Mouse (Mus musculus): ENCODE data around the gene Wdr73. TPM values are rescaled to one million over a fixed set of nuclear protein-coding genes. Genes with fewer than 3 reads are reported as not detected.

The Wdr73 gene
- polyA plus RNA-seq, 1 experiment = 10.7 TPM

DNA sequence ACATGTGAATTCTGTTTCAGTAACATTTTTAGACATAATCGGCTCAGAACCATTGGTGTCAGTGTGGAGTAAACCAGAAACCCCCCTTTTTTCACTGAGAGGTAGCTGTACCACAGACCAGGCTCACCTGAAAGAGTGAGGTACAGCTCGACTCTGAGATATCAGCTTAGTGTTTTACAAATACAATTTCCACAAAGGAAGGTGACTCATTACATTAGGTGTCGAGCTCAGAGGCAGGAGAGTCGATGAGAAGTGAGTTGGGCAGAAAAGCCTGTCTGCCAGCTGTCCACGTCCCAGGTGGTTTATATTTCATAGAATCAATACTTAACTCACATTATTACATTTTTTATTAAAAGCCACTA, 18.6 kb upstream of the Wdr73 start:
- TF ChIP-seq POLR2A (IDR thresholded peaks at IDR 0.05; ENCODE audit: borderline replicate concordance, low read depth, low read length) (no peak), CTCF (IDR thresholded peaks at IDR 0.05; ENCODE audit: low read depth, low read length) (no peak)
- H3K27ac ChIP-seq (ENCODE audit: insufficient read depth, low read depth, low read length) = no peak overlapping the region
- no peak overlapping the region for H3K4me3 ChIP-seq (ENCODE audit: insufficient read depth, low read length)
- peaks cover 18% of the 10 kb centered on the region for H3K4me1 ChIP-seq (ENCODE audit: control insufficient read depth, insufficient read depth, low read length)

DNA sequence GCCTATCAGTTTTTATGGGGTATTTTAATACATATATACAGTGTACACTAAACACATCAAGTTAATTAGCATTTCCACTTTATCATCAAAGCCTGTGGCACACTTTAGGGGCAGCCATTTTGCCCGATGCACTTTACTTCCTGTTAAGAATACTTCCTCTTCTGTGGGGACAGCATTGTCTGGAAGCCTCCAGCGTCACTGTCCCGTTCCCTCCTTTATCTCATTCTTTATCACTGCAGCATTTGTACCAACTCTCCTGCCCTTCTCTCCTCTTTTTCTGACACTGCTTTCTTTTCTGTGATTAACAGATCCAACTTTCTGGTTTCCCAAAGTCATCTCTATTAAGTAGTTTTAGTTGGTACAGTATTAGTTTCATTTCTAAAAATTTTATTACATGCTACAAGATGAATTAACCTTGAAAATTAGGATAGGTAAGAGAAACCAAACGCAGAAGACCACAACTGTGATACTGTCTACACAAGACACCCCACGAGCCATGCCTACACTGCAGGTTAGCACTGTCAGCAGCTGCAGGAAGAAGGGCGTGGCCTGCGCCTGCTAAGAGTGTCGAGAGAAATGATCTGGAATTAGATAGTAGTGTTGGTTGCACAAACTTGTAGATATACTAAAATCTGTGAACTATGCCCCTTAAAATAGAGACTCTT, 18.0 kb upstream of the Wdr73 start:
- no peak overlapping the region for H3K27ac ChIP-seq (ENCODE audit: insufficient read depth, low read depth, low read length)
- TF ChIP-seq POLR2A (IDR thresholded peaks at IDR 0.05; ENCODE audit: borderline replicate concordance, low read depth, low read length) = no peak
- no peak for TF ChIP-seq CTCF (IDR thresholded peaks at IDR 0.05; ENCODE audit: low read depth, low read length)
- peaks cover 20% of the 10 kb centered on the region for H3K4me1 ChIP-seq (ENCODE audit: control insufficient read depth, insufficient read depth, low read length)

DNA sequence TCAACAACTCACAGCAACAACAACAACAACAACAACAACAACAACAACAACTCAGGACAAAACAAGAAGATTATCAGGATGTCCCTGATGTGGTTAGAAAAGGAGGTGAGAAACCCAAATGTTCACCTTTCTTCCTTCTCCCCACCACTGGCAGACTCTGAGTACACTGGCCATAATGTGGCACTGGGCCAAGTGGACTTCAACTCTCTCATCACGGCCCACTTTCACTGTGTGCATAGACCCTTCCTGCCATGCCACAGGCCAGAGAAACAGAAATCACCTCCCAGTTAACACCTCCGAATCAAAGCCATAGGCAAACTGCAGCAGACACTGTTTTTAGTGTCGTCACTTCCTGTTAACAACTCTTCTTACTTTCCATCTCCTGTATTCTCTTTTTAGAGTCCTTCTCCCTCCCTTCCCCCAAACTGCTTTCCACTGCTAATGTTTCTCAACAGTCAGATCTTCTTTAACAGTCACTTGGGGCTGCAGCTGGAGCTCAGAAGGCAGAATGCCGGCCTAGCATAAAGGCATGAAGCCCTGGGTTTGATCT, 16.9 kb upstream of the Wdr73 start:
- H3K4me3 ChIP-seq (ENCODE audit: insufficient read depth, low read length) = no peak overlapping the region
- TF ChIP-seq POLR2A (IDR thresholded peaks at IDR 0.05; ENCODE audit: borderline replicate concordance, low read depth, low read length) = no peak
- TF ChIP-seq CTCF (IDR thresholded peaks at IDR 0.05; ENCODE audit: low read depth, low read length) = no peak
- H3K4me1 ChIP-seq (ENCODE audit: control insufficient read depth, insufficient read depth, low read length) = peaks cover 17% of the 10 kb centered on the region
- H3K27ac ChIP-seq (ENCODE audit: insufficient read depth, low read depth, low read length) = no peak overlapping the region

More for the DNA sequence above, 18.0 kb upstream of the Wdr73 start:
- no peak overlapping the region for H3K4me3 ChIP-seq (ENCODE audit: insufficient read depth, low read length)

DNA sequence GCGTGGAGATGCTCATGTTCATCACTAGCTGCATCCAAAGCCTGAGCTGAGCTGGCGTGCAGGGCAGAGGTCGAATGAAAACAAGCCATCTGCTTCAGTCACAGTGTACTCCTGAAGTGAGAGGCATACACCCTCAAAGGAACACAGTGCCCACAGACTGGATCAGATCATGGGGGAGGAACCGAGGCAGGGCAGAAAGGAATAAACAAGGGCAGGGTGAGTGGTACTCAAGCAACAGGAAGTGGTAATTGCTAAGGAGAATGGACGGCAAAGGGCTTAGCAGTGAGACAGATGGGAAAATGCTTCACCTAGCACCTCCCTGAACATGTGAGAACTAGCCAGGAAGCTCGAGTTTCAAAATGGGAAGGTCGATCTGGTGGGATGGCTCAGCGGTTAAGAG, 11.4 kb upstream of the Wdr73 start:
- Histone ChIP-seq H3K27ac (ENCODE audit: insufficient read depth, low read depth, low read length) (no peak overlapping the region), H3K4me3 (ENCODE audit: insufficient read depth, low read length) (no peak overlapping the region), H3K4me1 (ENCODE audit: control insufficient read depth, insufficient read depth, low read length) (peaks cover 2% of the 10 kb centered on the region; the same call in 1 of the 2 replicates)
- TF ChIP-seq CTCF (IDR thresholded peaks at IDR 0.05; ENCODE audit: low read depth, low read length) (no peak), POLR2A (IDR thresholded peaks at IDR 0.05; ENCODE audit: borderline replicate concordance, low read depth, low read length) (no peak)

DNA sequence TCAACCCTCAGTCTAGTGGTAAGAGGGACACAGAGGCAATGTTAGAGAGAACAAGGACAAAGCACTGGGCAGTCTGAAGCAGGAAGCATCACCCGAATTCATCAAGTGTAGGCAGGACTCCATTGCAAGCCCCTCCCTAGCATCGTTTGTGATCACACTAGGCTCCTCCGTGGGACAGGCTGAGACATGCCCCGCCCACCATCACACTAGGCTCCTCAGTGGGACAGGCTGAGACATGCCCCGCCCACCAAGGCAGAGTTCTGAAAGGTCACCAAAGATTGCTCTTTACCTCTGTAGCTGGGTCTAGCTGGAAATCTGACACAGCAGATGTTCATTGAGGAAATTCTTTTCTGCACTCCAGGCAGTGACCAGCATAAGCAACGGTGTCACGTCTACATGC, 10.0 kb upstream of the Wdr73 start:
- Histone ChIP-seq H3K27ac (ENCODE audit: insufficient read depth, low read depth, low read length) (no peak overlapping the region), H3K4me1 (ENCODE audit: control insufficient read depth, insufficient read depth, low read length) (peaks cover 2% of the 10 kb centered on the region; the same call in 1 of the 2 replicates), H3K4me3 (ENCODE audit: insufficient read depth, low read length) (no peak overlapping the region)
- no peak for TF ChIP-seq POLR2A (IDR thresholded peaks at IDR 0.05; ENCODE audit: borderline replicate concordance, low read depth, low read length)
- TF ChIP-seq CTCF (IDR thresholded peaks at IDR 0.05; ENCODE audit: low read depth, low read length) = no peak

DNA sequence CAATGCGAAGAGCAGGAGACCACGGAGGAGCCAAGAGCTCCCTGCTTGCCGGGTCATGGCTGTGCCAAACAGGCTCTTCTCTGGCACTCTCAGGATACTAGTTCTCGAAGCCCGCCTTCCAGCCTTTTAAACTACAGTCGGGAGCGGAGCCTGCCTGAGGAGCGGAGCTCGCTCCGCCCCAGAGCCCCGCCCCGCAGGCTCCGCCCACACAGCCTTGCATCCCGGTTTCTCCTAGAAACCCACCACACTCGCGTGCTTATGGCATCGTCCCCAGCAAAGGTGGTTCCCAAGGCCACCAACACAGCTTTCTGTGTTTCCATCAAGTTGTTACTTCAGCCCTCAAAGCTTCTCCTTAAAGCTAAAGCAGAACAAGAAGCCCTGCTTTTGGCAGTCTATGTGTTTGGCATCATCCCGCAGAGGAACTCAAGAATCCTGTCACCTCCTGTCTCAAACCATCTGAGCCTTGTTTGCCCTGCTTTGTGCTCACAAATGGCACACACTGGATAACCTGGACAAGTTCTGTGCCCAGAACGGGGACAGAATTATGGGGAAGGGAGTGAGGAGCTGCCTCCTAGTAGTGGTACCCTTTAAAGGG, 3.9 kb upstream of the Wdr73 start, which contains the start of gene Nmb:
Gene Nmb, minus strand, starts transcription at position 156 of the 595 bp plus-strand sequence.
- Histone ChIP-seq H3K27ac (ENCODE audit: insufficient read depth, low read depth, low read length) (no peak within 1 kb of the TSS), H3K4me1 (ENCODE audit: control insufficient read depth, insufficient read depth, low read length) (peaks cover 13% of the 10 kb centered on the region), H3K4me3 (ENCODE audit: insufficient read depth, low read length) (peak within 1 kb of the TSS; percentile 52)
- TF ChIP-seq POLR2A (IDR thresholded peaks at IDR 0.05; ENCODE audit: borderline replicate concordance, low read depth, low read length) (no peak), CTCF (IDR thresholded peaks at IDR 0.05; ENCODE audit: low read depth, low read length) (no peak)

DNA sequence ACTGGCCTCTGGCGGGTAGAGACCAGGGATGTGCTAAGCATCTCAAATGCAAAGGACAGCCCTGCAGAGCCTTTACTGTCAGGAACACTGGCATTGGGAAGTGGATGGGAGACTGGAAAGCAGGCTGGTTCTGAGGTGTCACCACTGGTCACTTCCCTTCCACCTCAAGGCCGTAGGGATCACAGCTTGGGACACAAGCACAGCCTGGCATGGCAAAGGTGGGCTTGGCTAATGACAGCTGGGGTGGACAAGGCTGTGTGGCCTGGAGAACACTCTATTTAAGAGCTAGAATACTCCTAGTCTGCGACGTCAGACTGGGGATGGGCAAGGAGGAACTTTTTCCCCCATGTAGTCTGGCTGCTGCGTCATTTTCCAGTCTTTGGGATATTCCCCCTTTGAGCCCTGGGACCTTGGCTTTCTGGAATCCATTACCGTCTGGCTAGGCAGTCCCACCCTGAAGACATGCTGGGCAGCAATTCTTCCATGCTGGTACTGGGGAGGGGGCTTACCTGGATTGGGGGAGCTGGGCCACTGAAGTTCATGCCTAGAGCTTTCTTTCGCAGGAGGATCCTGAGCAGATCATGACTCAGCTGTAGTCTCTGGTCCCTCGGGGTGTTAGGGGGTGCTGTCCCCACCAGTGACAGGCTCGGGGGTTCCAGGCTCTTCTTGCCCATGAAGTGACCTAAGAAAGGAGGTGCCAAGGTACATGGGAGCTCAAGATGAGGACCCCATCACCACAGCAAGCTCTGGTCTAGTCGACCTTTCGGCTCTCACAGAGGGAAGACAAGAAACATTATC, 2.8 kb upstream of the Wdr73 start:
- no peak overlapping the region for H3K27ac ChIP-seq (ENCODE audit: insufficient read depth, low read depth, low read length)
- H3K4me3 ChIP-seq (ENCODE audit: insufficient read depth, low read length) = no peak overlapping the region
- TF ChIP-seq POLR2A (IDR thresholded peaks at IDR 0.05; ENCODE audit: borderline replicate concordance, low read depth, low read length) (no peak), CTCF (IDR thresholded peaks at IDR 0.05; ENCODE audit: low read depth, low read length) (no peak)
- peaks cover 18% of the 10 kb centered on the region for H3K4me1 ChIP-seq (ENCODE audit: control insufficient read depth, insufficient read depth, low read length)

DNA sequence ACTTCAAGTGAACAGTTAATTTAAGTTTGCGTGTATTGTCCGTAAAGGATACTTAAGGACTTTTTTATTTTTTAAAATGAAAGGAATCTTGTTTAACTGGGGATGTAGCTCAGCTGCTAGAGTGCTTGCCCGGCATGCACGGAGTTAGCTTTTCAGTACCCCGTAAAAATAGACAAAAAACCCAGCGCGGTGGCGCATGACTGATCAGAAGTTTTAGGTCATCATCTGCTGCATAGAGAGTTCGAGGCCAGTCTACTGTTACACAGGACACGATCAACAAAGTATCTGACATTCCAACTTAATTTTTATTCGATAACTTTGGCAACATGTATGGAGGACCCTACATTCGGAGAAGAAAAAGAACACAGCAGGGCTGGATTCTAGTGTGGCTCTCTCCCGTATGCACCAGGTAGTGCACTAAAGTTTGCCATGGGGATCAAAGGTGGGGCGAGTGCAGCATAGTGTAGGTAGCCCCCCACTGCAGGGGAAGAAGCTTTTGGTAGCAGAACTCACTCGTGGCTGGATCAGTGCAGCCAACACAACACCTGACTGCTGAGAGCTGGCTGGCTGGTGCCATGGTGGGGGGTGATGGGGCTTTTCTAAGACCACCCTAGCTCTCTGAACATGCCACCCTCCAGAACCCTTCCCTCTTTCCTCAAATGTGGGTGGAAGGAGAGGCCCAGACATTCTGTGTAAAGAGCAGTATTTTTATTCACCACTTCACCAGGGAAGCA, 639 bp upstream of the Wdr73 start:
- H3K4me3 ChIP-seq (ENCODE audit: insufficient read depth, low read length) = peak overlapping the region; percentile 87
- H3K4me1 ChIP-seq (ENCODE audit: control insufficient read depth, insufficient read depth, low read length) = peaks cover 18% of the 10 kb centered on the region
- no peak for TF ChIP-seq CTCF (IDR thresholded peaks at IDR 0.05; ENCODE audit: low read depth, low read length)
- peak overlapping the region; percentile 71 for H3K27ac ChIP-seq (ENCODE audit: insufficient read depth, low read depth, low read length)

DNA sequence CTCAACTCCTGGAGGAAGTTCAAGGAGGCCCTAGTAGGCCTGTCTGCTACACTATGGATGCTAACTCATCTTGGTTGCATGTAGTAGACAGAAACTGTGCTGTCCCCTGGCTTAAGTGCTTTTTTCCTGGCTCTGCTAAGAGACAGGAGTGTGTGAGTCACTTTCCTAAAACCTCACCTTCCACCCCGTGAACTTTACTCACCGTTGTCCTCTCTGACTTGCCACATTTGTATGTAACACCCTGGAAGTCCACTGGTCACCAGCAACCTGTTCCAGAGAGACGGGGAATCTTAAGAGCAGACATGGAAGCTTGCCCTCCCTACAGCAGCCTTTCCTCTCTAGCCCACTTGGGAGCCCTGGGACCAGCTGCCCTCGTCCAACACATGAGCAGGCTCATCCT, 3.3 kb downstream of the Wdr73 start:
- H3K27ac ChIP-seq (ENCODE audit: insufficient read depth, low read depth, low read length) = no peak overlapping the region
- H3K4me1 ChIP-seq (ENCODE audit: control insufficient read depth, insufficient read depth, low read length) = peaks cover 13% of the 10 kb centered on the region
- TF ChIP-seq POLR2A (IDR thresholded peaks at IDR 0.05; ENCODE audit: borderline replicate concordance, low read depth, low read length) (no peak), CTCF (IDR thresholded peaks at IDR 0.05; ENCODE audit: low read depth, low read length) (no peak)
- H3K4me3 ChIP-seq (ENCODE audit: insufficient read depth, low read length) = no peak overlapping the region

Data from bone marrow macrophage, adult 2 months (primary cell).